Mouse (Mus musculus) urinary bladder, adult 2 months (tissue): ENCODE results near the gene Diaph2. TPM values are rescaled to one million over a fixed set of nuclear protein-coding genes. Genes with fewer than 3 reads are reported as not detected.
"Not testable (repeated sequence)": the region's sequence is repeated elsewhere in the genome, so short reads cannot be mapped to it uniquely, and the experiment has no call there.

Source experiments
- DNase-seq: peaks from one replicate; pipeline ENCODE4 v3.0.0; 2022; ENCODE audit warnings: low spot score
- polyA plus RNA-seq: library from polyadenylated mRNA; depleted of rRNA; stranded (reverse); fragments of >200 nt; gene quantifications from 2 replicates; pipeline ENCODE4 v1.2.3, GENCODE M21; 2012

Gene Diaph2
- polyA plus RNA-seq, 1 experiment, result 10.6 TPM

DNA sequence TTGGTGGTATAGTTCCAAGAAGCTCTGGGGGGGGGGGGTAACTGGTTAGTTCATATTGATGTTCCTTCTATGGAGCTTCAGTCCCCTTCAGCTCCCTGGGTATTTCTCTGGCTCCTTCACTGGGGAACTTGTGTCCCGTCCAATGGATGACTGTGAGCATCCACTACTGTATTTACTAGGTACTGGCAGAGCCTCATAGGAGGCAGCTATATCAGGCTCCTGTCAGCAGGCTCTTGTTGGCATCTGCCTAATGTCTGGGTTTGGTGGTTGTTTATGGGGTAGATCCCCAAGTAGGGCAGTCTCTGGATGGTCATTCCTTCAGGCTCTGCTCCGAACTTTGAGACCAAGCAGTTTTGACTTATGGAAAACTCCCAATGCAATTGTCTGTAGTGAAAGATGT is 50.4 kb downstream of the Diaph2 start:
- not testable (repeated sequence) for DNase-seq

DNA sequence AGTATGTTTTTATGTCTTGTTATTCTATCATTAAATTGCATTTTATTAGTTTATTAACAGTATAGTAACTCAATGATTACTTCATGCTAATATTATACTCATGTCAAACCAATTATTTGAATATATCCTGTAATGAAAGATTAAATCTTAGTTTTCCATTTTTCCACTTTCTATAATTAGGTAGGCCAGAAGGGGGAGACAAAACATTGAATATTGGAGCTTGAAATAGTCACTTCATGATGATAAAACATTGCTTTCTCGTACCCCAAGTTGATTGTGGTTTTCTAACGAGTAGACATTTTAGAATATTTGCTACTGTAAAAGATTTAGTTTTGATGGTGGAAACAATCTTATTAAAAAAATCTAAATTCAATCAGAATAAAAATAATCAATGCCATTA is 82.4 kb downstream of the Diaph2 start:
- DNase-seq, result no peak

DNA sequence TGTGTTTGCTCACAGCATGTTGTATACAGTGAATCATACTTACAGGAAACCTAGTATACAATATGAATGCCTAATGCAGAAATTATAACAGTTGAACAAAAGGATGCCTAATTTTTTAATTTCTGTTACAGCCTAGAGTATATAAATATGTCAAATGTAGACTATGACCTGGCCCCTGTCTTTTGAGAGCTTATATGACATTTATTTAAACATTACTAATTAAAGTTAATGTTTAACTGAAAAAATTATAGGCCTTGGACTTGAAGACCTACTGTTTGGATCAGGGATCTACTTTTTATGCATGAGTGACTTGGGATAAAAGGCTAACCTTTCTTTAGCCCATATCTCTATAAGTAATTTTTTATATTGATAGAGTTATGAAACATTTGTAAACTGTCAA is 84.3 kb downstream of the Diaph2 start:
- DNase-seq, result no peak

DNA sequence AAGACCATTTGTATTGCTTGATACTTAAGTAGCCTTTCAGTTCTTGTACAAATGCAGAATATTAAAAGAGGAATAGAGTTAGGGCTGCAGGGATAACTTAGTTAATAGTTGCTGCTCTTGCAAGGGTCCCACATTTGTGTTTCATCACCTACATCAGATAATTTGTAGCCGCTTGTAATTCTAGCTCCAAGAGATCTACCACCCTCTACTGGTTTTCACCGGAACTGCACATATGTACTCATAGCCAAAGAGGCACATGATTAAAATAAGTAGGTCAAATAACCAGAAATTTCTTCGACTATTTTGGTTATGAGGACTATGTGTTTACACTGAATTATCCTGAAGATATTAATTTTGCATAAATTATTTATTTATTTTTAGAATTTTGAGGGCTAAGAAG is 134.9 kb downstream of the Diaph2 start:
- DNase-seq, result no peak

DNA sequence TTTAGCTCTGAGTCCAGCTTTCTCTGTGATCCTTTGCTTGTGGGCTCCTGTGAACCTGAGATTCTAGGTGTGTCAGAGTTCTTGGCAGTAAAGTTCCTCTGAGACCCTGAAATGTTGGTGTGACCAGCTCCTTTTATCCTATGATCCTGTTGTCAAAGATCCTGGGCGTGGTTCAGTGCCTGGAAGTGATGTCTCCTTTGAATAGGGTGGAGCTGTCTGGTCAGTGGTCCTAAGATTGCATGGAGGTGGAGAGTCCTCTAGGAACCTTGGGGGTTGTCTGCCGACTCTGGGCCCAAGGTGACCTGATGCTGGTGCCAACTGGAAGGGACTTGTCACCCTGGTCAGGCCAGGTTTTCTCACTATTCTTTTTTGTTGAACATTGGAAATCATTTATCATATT is 176.3 kb downstream of the Diaph2 start:
- no peak for DNase-seq

DNA sequence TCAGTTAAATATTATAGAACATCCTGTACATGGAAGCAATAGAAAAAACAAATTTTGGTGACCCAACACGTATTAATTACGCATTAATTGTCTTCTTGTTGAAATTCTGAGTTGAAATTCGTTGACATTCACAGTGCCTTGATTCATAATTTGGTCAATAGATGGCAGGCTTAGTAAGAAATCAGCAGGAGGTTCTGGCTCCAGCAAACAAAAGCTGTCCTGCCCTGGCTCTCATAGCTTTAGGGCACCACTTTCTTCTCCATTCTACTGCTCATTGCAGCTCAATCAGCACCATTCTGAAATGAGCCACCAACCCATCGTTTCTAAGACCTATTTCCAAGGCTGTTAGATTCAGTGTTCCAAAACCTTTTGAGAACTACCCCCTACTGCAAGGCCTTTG is 225.3 kb downstream of the Diaph2 start:
- DNase-seq, result no peak

DNA sequence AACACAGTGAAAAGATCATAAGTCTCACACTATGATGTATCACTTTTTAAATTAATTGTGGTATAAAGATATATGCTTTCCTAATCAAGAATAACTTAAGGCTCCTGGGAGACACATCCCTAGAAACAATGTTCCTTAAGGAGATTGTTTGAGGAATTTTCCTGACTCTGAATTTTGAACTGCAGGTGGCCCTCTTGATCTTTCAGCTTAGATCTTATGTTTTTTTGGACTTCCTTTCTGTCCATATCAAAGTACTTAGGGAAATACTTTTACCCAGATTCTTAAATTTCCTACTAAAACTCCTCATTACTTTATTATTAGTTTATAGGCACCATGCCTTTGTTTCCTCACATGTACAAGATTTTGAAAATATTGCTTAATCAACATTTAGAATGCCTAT is 258.7 kb downstream of the Diaph2 start:
- no peak for DNase-seq

DNA sequence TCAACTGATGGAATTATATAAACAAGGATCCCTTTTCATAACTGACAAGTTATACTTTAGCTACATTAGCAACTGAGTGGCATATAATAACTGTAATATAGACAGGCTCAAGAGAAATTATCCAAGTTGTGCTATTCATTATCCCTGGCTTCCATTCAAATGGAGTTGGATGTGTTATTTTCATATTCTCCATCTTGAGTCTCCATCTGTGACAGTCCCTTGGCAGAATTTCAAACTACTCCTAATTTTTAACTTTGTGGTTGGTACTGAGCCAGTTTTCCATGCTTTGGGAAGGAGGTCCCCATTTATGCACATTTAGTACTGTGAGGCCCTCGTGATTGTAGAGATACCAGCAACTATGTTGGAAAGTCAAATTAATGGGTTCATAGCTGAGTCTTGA is 270.2 kb downstream of the Diaph2 start:
- DNase-seq, result no peak

DNA sequence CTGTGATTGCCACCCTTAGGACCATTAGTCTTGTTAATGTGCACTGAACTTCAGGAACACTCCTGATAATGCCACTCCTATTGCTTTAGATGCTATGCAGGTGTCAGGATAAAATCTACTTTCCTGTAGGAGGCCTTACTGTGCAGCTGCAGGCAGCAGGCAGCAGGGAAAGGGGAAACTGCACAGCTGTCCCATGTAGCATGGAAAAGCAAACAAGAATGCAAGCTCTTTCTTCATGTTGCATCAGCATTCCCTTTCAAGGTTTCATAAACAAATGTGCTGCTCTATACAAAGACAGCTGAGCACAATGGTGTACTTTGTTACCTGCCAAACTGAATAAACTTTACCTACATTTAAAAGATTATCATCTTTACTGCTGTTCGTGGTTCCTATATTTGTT is 295.0 kb downstream of the Diaph2 start:
- no peak for DNase-seq

DNA sequence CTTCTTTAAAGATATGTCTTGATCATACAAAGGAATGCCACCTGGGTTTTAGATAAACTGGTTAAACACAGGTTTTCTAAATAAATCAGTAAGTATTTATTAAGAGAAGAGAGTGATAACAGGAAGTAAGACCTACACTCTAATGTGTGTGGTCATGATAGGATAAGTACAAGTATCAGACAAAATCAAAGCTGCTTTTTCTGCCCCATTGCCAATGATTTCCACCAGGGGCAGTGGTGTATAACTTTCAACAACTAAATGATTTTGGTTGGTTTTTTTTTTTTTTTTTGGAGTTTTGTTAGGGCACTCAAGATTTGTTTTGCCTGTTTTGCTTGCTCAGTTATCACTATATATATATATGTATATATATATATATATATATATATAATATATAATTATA is 399.7 kb downstream of the Diaph2 start:
- DNase-seq, result no peak

DNA sequence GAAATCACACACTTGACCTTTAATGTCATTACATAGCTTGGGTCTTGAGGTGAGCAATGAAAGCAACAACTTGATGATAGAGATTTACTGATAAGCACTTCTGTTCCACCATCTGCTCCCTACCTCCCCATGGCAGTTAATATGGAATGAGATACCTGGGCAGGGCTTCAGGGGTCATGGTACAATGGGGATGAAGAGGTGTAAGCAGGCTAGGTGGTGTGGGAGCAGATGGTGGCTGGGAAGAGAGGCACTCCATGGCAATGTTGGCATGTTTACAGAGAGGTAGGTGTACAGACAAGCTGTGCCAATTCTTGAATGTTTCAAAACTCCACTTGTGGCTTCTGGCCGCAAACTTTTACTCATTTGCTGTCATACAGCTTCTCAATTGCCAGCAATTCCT is 402.6 kb downstream of the Diaph2 start:
- no peak for DNase-seq

DNA sequence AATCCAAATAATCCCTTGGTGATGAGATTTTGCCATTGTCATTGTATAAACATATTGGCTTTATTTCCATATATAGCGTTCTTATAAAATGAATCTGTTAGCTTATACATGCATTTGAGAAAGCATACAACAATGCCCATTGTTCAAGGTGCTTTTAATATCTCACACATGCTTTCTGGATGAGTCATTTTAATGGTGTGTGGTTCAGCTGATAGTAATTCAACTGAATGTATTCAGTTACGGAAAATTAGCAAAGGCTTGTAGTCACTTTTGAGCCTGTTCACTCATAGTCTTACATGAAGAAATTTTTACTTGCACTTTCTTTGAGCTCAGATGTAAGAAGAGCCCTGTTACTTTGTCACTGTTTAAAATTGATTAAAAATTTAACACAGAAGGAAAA is 423.6 kb downstream of the Diaph2 start:
- no peak for DNase-seq

DNA sequence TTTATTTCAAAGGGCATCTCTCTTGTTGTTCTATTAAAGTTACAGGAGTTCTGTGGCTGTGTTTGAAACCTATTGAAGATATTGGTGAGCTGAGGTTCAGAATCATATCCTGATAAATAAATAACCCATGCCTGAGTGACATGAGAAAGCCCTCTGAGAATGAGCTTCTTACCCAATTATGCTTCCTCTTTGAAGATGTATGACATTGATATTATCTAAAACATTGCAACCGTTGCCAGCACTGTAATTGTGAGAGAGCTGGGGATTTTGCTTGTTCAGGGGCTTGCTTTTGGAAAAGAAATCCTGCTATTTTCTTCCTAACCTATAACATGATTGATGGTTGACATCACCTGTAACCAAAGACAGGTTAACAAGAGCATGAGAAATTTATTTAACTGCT is 438.3 kb downstream of the Diaph2 start:
- DNase-seq, result no peak

DNA sequence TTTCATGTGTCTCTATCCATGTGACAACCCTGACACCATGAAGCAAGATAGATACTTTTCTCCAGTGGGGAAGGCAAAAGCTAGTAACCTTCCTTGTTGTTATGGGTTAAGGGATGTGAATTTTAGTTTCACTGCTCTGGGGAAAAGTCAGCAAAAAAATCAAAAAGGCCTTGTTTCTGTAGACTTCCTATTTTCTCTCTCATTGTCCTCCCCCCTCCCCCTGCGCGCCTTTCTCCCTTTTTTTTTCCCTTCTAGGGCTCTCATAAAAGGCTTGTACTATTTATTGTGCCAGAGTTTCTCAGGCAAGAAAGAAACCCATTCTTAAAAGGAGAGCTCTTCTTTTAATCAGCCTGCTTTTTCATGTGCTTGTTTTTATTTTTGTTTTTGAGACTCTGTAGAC is 438.9 kb downstream of the Diaph2 start:
- DNase-seq, result no peak

DNA sequence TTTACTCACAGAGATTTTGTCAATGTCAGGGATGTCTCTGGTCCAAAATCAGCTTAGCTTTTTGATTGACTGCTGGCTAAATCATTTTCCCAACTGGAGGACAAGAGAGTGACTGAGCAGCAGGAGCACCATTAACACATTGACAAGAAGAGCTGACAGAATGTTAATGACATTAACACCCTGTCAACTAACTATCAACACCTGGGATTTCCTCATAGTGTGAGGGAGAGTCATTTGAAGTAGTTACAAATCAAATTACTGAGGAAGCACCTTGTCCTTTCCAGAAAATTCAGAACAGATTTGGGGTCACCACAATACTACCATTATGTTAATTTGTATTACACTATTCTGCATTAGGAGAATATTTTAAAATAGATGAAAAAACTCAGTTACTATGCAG is 439.7 kb downstream of the Diaph2 start:
- DNase-seq, result no peak

DNA sequence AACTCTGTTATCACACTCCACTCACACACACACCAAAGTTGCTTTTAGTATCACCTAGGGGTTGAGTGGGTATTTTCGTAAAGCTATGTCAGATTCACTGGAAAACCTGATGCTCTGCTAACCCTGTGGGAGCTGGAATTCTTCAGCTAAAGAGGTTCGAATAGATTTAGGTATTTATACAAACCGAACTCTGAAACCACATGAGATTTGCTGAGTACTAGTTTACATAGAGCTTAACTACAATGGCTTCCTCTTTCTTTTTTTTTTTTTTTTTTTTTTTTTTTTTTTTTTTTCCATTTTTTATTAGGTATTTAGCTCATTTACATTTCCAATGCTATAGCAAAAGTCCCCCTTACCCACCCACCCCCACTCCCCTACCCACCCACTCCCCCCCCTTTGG is 447.9 kb downstream of the Diaph2 start:
- not testable (repeated sequence) for DNase-seq

DNA sequence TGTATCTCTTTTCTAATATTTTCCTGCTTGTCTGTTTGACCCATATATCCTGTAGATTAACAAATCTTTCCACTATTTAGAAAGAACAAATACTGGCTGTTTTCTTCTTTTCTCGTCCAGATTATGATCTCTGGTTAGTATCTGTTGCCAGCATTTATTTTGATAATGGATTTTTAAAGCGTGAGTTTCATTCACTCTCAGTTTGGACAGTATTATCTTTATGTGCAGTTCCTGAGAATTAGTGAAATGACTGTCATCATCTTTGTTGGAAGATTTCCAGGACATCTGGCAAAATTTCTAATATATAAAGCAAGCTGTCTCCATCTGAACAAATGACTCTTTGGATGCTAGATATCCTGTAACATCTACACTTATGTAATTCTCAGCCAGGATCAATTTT is 455.7 kb downstream of the Diaph2 start:
- DNase-seq, result no peak

DNA sequence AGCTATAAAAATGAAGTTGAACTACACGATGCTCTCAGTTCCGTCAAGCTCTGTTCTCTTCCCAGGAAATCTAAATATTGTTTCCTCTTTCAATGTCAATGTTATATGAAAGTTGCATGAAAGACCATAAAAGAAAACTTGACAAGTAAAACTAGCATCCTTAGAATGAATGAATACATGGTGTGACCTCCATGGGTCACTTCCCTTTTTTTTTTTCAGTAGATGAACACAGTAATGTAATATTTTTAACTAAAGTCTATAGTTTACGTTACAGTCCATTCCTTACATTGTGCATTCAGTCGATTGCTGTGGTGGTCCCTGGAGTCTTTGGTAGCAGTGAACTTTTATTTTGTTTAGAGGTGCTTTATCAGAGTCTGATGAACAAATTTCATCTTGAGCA is 462.7 kb downstream of the Diaph2 start:
- DNase-seq, result no peak

DNA sequence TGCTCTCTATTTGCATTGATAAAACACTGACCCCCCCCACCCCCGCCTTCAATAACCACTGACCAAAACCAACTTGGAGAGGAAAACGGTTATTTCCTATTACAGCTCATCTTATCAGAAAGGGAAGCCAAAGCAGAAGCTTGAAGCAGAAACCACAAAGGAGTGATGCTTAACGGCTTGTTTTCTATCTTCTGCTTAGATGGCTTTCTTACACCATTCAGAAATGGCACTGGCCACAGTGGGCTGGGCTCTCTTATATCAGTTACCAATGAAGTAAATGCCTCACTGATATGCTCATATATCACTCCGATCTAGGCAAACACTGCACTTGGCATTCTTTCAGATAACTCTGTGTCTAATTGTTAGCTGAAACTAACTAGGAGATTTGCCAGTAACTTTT is 463.2 kb downstream of the Diaph2 start:
- no peak for DNase-seq

DNA sequence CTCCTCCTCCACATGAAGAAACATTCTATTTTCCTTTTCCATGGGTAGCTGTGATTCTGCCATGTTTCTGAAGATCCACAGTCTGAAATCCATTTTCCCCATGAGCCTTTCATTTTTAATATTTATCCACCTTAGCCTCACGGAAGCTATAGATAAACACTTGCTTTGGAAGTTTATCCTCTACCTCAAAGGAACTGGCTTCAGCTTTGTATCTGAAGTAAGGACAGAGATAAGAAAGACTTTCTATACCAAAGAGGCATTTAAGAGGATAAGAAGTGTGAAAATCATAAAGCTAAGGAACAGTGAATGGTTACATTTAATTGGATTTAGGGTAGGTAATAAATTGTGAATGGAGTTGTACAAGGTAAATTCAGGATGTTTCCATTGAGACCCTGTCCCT is 480.5 kb downstream of the Diaph2 start:
- DNase-seq, result no peak

DNA sequence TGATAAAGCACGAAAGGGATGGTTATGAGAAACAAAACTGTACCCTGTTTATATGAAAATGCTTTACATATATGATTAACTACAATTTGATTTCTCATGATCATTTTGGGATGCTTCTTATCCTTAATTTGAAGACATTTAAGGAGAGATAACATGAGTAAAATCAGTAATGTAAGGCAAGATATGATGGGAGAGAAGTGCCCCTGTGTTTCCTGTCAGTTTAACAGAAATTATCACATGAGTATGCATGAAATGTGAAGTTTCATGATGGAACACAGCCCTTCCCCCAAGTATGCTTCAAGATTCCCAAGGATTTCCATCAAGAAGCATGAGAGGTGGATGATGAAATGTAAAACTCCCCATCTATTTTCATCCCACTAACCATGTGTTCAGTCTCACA is 485.6 kb downstream of the Diaph2 start:
- no peak for DNase-seq

DNA sequence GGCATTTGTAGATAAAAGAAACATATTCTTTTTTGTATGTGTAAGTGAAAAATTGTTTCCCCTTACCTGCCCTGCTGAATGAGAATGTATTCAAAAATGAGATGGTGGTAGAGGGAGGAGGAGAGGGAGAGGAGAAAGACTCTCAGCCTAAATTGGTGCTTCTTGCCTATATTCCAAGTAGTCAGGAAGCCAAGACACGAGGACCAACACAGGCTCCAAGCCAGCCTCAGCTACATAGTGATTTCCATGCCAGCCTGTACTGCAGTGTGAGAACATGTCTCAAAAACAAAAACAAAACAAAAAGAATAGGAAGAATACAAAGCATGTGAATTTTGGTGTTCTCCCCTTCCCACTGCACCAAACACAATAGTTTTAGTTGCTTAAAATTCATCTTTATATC is 497.1 kb downstream of the Diaph2 start:
- no peak for DNase-seq

DNA sequence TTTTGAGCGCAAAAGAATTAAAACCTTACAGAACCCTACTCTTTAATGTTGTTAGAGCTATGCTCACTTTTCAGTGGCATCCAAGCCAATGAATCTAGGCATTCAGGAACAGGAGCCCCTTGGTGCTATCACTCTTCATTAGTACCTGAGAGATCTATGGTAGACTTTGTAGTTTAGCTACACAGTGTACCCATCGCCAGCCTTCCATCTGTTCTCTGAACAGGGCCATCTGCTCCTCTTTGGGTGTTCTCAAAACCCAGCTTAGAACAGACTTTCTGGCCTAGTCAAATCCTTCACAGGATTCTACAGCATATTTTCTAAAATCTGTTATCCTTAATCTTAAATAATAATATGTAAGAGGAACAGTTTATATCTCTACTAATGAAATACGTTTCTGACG is 504.1 kb downstream of the Diaph2 start:
- no peak for DNase-seq

DNA sequence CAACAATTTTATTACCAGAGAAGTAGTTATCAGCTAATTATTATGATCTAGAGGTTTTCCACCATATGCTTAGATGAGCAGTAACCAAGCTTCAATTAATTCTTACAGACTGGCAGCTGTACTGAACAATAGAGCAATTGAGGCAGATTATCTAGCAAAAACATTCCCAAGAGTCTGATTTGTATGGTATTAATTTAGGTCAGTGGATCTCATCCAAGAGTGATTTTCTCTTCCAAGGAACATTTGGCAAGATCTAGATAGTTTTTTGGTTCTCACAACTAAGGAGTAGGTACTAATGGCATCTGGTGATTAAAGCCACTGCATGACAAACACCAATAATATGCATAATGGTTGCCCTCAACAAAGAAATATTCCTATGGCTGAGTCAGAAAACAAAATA is 516.2 kb downstream of the Diaph2 start:
- DNase-seq, result no peak

DNA sequence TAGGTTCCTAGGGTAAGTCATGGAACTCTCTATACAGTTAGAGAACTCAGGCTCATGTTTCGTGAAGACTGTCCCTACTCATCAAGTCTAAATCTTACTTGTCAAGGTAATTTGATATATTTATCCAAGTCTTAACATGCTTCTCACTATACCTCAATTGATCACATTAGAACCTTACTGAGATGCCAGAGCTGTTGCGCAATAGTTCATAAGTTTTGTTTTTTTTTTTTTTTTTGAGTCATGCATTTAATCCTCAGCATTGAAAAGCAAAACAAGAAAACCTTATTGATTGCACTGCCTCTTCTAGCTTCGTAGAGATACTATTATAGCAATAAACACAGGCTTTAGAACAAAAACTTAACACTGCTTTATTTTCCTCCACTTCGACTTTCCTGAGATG is 529.6 kb downstream of the Diaph2 start:
- DNase-seq, result no peak
